Mouse (Mus musculus): ENCODE data around the gene Cyb561. TPM values are rescaled to one million over a fixed set of nuclear protein-coding genes. Genes with fewer than 3 reads are reported as not detected.

The Cyb561 gene
- polyA plus RNA-seq, 2 experiments: 7.6 to 17.7 TPM

DNA sequence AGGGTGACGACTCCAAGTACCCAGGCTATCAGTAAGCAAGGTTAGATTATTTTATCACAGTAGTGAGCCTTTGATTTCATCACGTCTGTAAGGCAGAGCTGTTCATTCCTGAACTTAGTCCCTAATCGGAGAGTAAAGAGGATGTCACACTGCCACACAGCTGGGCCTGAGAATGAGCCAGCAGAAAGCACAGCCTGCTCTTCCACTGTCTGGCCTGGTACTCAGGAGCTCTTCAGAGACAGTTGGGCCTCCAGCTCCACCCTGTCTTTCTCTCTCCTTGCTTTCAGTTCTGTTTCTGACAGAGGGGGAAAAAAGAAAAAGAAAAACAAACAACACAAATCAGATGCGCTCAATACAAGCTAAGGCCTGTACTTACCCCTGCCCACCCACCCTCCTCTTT, 13.2 kb upstream of the Cyb561 start:
- Histone ChIP-seq H3K4me1 (ENCODE audit: control insufficient read depth, insufficient read depth, low read length) (no peaks in the 10 kb centered on the region), H3K27me3 (ENCODE audit: control insufficient read depth, insufficient read depth, low read length) (peaks cover 25% of the 10 kb centered on the region), H3K36me3 (ENCODE audit: control insufficient read depth, insufficient read depth, low read length) (no peaks in the 10 kb centered on the region), H3K9ac (ENCODE audit: low read depth, low read length, severe bottlenecking) (no peak overlapping the region), H3K27ac (replicated peaks; ENCODE audit: low read depth, low read length) (no peak overlapping the region), H3K4me3 (replicated peaks; ENCODE audit: low read length) (no peak overlapping the region), H3K4me2 (replicated peaks; ENCODE audit: low read depth, low read length, severe bottlenecking) (no peak overlapping the region), H3K9me3 (ENCODE audit: control insufficient read depth, low read length) (no peaks in the 10 kb centered on the region)
- ATAC-seq (ENCODE audit: low FRiP score, low read depth) (no peak), DNase-seq (ENCODE audit: low spot score) (no peak)
- no peak for TF ChIP-seq POLR2A (IDR thresholded peaks at IDR 0.05; ENCODE audit: borderline replicate concordance, extremely low read depth, insufficient read depth, insufficient read length)
- 67% methylated on average over 4 of the region's 4 CpGs for WGBS

DNA sequence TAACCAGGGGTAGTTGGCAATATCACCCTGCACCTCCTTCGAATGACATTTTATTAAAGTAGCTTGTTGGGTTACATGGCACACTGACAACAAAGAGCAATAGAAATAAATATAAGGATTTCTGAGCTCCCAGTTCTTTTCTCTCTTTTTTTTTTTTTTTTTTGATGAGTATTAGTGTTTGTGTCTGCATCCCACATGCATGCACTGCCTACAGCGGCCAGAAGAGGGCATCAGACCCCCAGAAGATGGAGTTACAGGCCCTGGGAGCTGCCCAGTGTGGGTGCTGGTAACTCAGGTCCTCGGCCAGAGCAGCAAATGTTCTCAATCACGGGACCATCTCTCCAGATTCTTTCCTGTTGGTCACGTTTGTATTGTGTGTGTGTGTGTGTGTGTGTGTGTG, 11.6 kb upstream of the Cyb561 start:
- Histone ChIP-seq H3K4me3 (replicated peaks; ENCODE audit: low read length) (no peak overlapping the region), H3K4me2 (replicated peaks; ENCODE audit: low read depth, low read length, severe bottlenecking) (no peak overlapping the region), H3K9ac (ENCODE audit: low read depth, low read length, severe bottlenecking) (no peak overlapping the region), H3K36me3 (ENCODE audit: control insufficient read depth, insufficient read depth, low read length) (no peaks in the 10 kb centered on the region), H3K27ac (replicated peaks; ENCODE audit: low read depth, low read length) (no peak overlapping the region), H3K9me3 (ENCODE audit: control insufficient read depth, low read length) (no peaks in the 10 kb centered on the region), H3K27me3 (ENCODE audit: control insufficient read depth, insufficient read depth, low read length) (peaks cover 25% of the 10 kb centered on the region), H3K4me1 (ENCODE audit: control insufficient read depth, insufficient read depth, low read length) (no peaks in the 10 kb centered on the region)
- no peak for ATAC-seq (ENCODE audit: low FRiP score, low read depth)
- WGBS: 65% methylated on average over 5 of the region's 5 CpGs
- no peak for DNase-seq (ENCODE audit: low spot score)
- TF ChIP-seq POLR2A (IDR thresholded peaks at IDR 0.05; ENCODE audit: borderline replicate concordance, extremely low read depth, insufficient read depth, insufficient read length): no peak

DNA sequence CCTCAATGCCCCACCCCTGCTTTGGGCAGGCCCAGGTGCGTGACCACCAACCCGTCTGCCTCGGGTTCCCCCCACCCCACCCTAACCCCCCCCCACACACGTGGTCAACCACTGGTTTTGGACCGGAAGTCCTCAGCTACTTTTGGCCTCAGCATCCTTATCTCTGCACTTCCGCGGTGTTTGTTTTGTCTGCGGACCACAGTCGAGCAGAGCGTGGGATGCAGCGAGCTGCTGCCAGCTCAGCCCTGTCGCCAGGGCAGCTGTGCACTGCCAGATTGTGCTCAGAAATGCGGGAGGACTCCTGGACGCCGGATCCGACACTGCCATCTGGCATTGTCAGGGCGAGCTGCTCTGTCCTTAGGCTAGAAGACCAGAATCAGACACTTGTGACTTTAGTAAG, 6.2 kb upstream of the Cyb561 start:
- Histone ChIP-seq H3K9me3 (ENCODE audit: control insufficient read depth, low read length) (no peaks in the 10 kb centered on the region), H3K27me3 (ENCODE audit: control insufficient read depth, insufficient read depth, low read length) (no peaks in the 10 kb centered on the region), H3K9ac (ENCODE audit: low read depth, low read length, severe bottlenecking) (no peak overlapping the region), H3K27ac (replicated peaks; ENCODE audit: low read depth, low read length) (no peak overlapping the region), H3K36me3 (ENCODE audit: control insufficient read depth, insufficient read depth, low read length) (no peaks in the 10 kb centered on the region), H3K4me1 (ENCODE audit: control insufficient read depth, insufficient read depth, low read length) (no peaks in the 10 kb centered on the region), H3K4me2 (replicated peaks; ENCODE audit: low read depth, low read length, severe bottlenecking) (no peak overlapping the region), H3K4me3 (replicated peaks; ENCODE audit: low read length) (no peak overlapping the region)
- no peak for ATAC-seq (ENCODE audit: low FRiP score, low read depth)
- DNase-seq (ENCODE audit: low spot score): no peak
- 63% methylated on average over 17 of the region's 17 CpGs for whole genome bisulfite sequencing
- no peak for TF ChIP-seq POLR2A (IDR thresholded peaks at IDR 0.05; ENCODE audit: borderline replicate concordance, extremely low read depth, insufficient read depth, insufficient read length)

DNA sequence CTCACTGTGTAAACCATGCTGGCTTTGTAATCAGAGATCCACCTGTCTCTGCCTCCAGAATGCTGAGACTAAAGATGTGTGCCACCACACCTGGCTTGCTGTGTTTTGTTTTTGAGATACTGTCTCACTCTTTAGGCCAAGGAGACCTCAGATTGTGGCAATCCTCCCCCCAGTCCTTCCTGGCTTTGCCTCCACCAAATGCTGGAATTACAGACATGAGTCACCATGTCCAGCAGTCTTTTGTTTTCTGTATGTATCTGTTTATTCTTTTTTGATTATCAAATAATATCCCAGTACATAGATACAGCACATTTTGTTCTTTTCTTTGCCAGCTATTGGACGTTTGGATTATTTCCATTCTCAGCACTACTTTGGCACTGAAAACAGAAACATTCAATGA, 5.4 kb upstream of the Cyb561 start:
- Histone ChIP-seq H3K27ac (replicated peaks; ENCODE audit: low read depth, low read length) (no peak overlapping the region), H3K36me3 (ENCODE audit: control insufficient read depth, insufficient read depth, low read length) (no peaks in the 10 kb centered on the region), H3K9me3 (ENCODE audit: control insufficient read depth, low read length) (no peaks in the 10 kb centered on the region), H3K9ac (ENCODE audit: low read depth, low read length, severe bottlenecking) (no peak overlapping the region), H3K4me2 (replicated peaks; ENCODE audit: low read depth, low read length, severe bottlenecking) (no peak overlapping the region), H3K27me3 (ENCODE audit: control insufficient read depth, insufficient read depth, low read length) (no peaks in the 10 kb centered on the region), H3K4me1 (ENCODE audit: control insufficient read depth, insufficient read depth, low read length) (no peaks in the 10 kb centered on the region), H3K4me3 (replicated peaks; ENCODE audit: low read length) (no peak overlapping the region)
- no peak for TF ChIP-seq POLR2A (IDR thresholded peaks at IDR 0.05; ENCODE audit: borderline replicate concordance, extremely low read depth, insufficient read depth, insufficient read length)
- WGBS: 56% methylated on average over 1 of the region's 1 CpGs
- ATAC-seq (ENCODE audit: low FRiP score, low read depth): no peak
- no peak for DNase-seq (ENCODE audit: low spot score)

DNA sequence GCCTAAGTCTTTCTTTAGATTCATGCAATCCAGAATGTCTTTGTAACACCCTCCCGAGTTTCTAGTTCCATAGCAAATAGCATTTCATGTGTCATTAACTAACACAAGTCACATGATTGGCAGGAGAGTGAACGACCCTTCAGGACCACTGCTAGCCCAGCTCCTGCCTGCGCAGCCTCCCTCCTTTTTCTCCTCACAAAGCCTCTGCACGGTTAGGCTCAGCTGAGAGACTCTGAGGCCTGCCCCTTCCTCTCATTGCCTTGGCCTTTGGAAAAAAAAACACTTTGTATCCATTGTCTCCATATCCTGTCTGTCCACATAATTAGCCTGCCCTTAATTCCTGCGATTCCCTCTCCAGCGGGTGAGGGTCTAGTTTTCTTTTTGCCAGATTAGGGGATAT, 4.4 kb upstream of the Cyb561 start:
- no peaks in the 10 kb centered on the region for H3K4me1 ChIP-seq (ENCODE audit: control insufficient read depth, insufficient read depth, low read length)
- no peaks in the 10 kb centered on the region for H3K27me3 ChIP-seq (ENCODE audit: control insufficient read depth, insufficient read depth, low read length)
- no peaks in the 10 kb centered on the region for H3K36me3 ChIP-seq (ENCODE audit: control insufficient read depth, insufficient read depth, low read length)
- H3K27ac ChIP-seq (replicated peaks; ENCODE audit: low read depth, low read length): no peak overlapping the region
- DNase-seq (ENCODE audit: low spot score): no peak
- no peak for TF ChIP-seq POLR2A (IDR thresholded peaks at IDR 0.05; ENCODE audit: borderline replicate concordance, extremely low read depth, insufficient read depth, insufficient read length)
- 65% methylated on average over 6 of the region's 6 CpGs for WGBS
- ATAC-seq (ENCODE audit: low FRiP score, low read depth): no peak
- no peak overlapping the region for H3K4me3 ChIP-seq (replicated peaks; ENCODE audit: low read length)
- no peaks in the 10 kb centered on the region for H3K9me3 ChIP-seq (ENCODE audit: control insufficient read depth, low read length)
- no peak overlapping the region for H3K4me2 ChIP-seq (replicated peaks; ENCODE audit: low read depth, low read length, severe bottlenecking)
- no peak overlapping the region for H3K9ac ChIP-seq (ENCODE audit: low read depth, low read length, severe bottlenecking)

DNA sequence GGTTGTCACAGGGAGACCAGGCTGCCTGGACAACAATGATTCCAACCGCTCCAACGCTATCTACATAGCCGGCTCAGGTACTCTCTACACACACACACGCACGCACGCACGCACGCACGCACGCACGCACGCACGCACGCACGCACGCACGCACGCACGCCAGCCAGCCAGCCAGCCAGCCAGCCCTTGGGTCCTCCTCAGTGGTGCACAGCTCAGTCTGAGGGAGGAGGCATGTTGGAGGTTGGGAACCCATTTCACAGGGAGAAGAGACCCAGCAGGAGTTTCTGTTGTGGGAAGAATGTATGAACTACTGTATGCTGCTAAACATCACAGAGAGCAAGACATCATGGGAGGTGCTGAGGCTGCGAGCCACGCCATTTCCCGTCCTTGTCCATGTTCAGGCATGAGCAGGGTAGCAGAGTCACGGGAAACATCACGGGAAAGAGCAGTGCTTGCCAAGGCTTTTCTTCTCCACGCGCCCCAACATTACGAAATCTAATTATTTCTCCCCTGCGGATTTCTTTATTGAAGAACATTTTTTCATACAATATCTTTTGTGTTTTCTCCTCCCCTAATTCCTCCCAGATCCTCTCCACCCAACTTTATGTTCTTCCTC, 2.8 kb upstream of the Cyb561 start:
- H3K9me3 ChIP-seq (ENCODE audit: control insufficient read depth, low read length): no peaks in the 10 kb centered on the region
- DNase-seq (ENCODE audit: low spot score): no peak
- H3K36me3 ChIP-seq (ENCODE audit: control insufficient read depth, insufficient read depth, low read length): no peaks in the 10 kb centered on the region
- no peak overlapping the region for H3K4me3 ChIP-seq (replicated peaks; ENCODE audit: low read length)
- TF ChIP-seq POLR2A (IDR thresholded peaks at IDR 0.05; ENCODE audit: borderline replicate concordance, extremely low read depth, insufficient read depth, insufficient read length): no peak
- H3K27ac ChIP-seq (replicated peaks; ENCODE audit: low read depth, low read length): no peak overlapping the region
- no peak for ATAC-seq (ENCODE audit: low FRiP score, low read depth)
- no peak overlapping the region for H3K4me2 ChIP-seq (replicated peaks; ENCODE audit: low read depth, low read length, severe bottlenecking)
- H3K9ac ChIP-seq (ENCODE audit: low read depth, low read length, severe bottlenecking): no peak overlapping the region
- WGBS: 89% methylated on average over 28 of the region's 28 CpGs
- no peaks in the 10 kb centered on the region for H3K27me3 ChIP-seq (ENCODE audit: control insufficient read depth, insufficient read depth, low read length)
- H3K4me1 ChIP-seq (ENCODE audit: control insufficient read depth, insufficient read depth, low read length): peaks cover 3% of the 10 kb centered on the region; the same call in 1 of the 2 replicates
